Mouse (Mus musculus): ENCODE measurements around the gene Clnk. TPM values are rescaled to one million over a fixed set of nuclear protein-coding genes. Genes with fewer than 3 reads are reported as not detected.

Gene Clnk
- total and polyA plus RNA-seq, 3 experiments, result not detected

- Histone ChIP-seq H3K9me3 (replicated peaks; ENCODE audit: insufficient read depth, low read length) (no peaks in the 10 kb centered on the region; the same call in 1 of the 2 replicates), H3K27ac (ENCODE audit: control insufficient read depth, low read depth, low read length) (no peak overlapping the region), H3K79me2 (ENCODE audit: control insufficient read depth, insufficient read depth, low read length, poor library complexity) (no peaks in the 10 kb centered on the region), H3K4me1 (ENCODE audit: control insufficient read depth in 1 of 2, insufficient read depth in 2 of 2, low read length in 2 of 2) (no peaks in the 10 kb centered on the region), H3K36me3 (ENCODE audit: control insufficient read depth in 1 of 2, insufficient read depth in 2 of 2, low read length in 2 of 2) (no peaks in the 10 kb centered on the region), H3K4me3 (ENCODE audit: control insufficient read depth in 1 of 2, insufficient read depth in 1 of 2, low read depth in 2 of 2, low read length in 2 of 2) (no peak overlapping the region), H3K9ac (ENCODE audit: control insufficient read depth, low read depth, low read length, poor library complexity, severe bottlenecking) (no peak overlapping the region), H3K27me3 (ENCODE audit: control insufficient read depth in 1 of 2, insufficient read depth in 2 of 2, low read length in 2 of 2) (no peaks in the 10 kb centered on the region)
- no peak for DNase-seq (ENCODE audit: low read depth, low spot score)
- TF ChIP-seq ZC3H11A (IDR thresholded peaks at IDR 0.05; ENCODE audit: low read depth, low read length) (no peak), NRF1 (IDR thresholded peaks at IDR 0.05; ENCODE audit: insufficient read depth, low read depth, low read length, poor library complexity, severe bottlenecking) (no peak), MYB (IDR thresholded peaks at IDR 0.05; ENCODE audit: low read depth, low read length) (no peak), ELF1 (IDR thresholded peaks at IDR 0.05; ENCODE audit: low read depth, low read length) (no peak), CHD2 (IDR thresholded peaks at IDR 0.05; ENCODE audit: low read length) (no peak), POLR2A (IDR thresholded peaks at IDR 0.05; ENCODE audit: control insufficient read depth in 1 of 2, insufficient read depth in 1 of 2, low read depth in 1 of 2, low read length in 2 of 2, poor library complexity in 1 of 2) (no peak), ZKSCAN1 (IDR thresholded peaks at IDR 0.05; ENCODE audit: low read depth, low read length) (no peak), E2F4 (IDR thresholded peaks at IDR 0.05; ENCODE audit: borderline replicate concordance, low read depth, low read length) (no peak), ETS1 (IDR thresholded peaks at IDR 0.05; ENCODE audit: low read depth, low read length) (no peak), MAZ (IDR thresholded peaks at IDR 0.05; ENCODE audit: low read depth, low read length) (no peak)
Observed at GRCm38 (mm10) chr5:38879989-38880706, 3.5 kb upstream of the Clnk start.

GRCm38 (mm10) chr5:38875403-38875802, 1.2 kb downstream of the Clnk start:
- Histone ChIP-seq H3K36me3 (ENCODE audit: control insufficient read depth in 1 of 2, insufficient read depth in 2 of 2, low read length in 2 of 2) (no peaks in the 10 kb centered on the region), H3K9me3 (replicated peaks; ENCODE audit: insufficient read depth, low read length) (no peaks in the 10 kb centered on the region), H3K79me2 (ENCODE audit: control insufficient read depth, insufficient read depth, low read length, poor library complexity) (no peaks in the 10 kb centered on the region), H3K4me1 (ENCODE audit: control insufficient read depth in 1 of 2, insufficient read depth in 2 of 2, low read length in 2 of 2) (no peaks in the 10 kb centered on the region), H3K9ac (ENCODE audit: control insufficient read depth, low read depth, low read length, poor library complexity, severe bottlenecking) (no peak overlapping the region), H3K27me3 (ENCODE audit: control insufficient read depth in 1 of 2, insufficient read depth in 2 of 2, low read length in 2 of 2) (no peaks in the 10 kb centered on the region), H3K4me3 (ENCODE audit: control insufficient read depth in 1 of 2, insufficient read depth in 1 of 2, low read depth in 2 of 2, low read length in 2 of 2) (no peak overlapping the region), H3K27ac (ENCODE audit: control insufficient read depth, low read depth, low read length) (no peak overlapping the region)
- no peak for DNase-seq (ENCODE audit: low read depth, low spot score)
- TF ChIP-seq ELF1 (IDR thresholded peaks at IDR 0.05; ENCODE audit: low read depth, low read length) (no peak), POLR2AphosphoS5 (IDR thresholded peaks at IDR 0.05; ENCODE audit: borderline replicate concordance, low read depth, low read length) (no peak), HCFC1 (IDR thresholded peaks at IDR 0.05; ENCODE audit: low read depth, low read length) (no peak), ZKSCAN1 (IDR thresholded peaks at IDR 0.05; ENCODE audit: low read depth, low read length) (no peak)

GRCm38 (mm10) chr5:38874931-38875330, 1.7 kb downstream of the Clnk start:
- TF ChIP-seq ZNF384 (IDR thresholded peaks at IDR 0.05; ENCODE audit: low read depth, low read length) (no peak), BHLHE40 (IDR thresholded peaks at IDR 0.05; ENCODE audit: borderline replicate concordance, low read depth, low read length) (no peak), RCOR1 (IDR thresholded peaks at IDR 0.05; ENCODE audit: low read depth, low read length) (no peak)
- H3K4me1 ChIP-seq (ENCODE audit: control insufficient read depth in 1 of 2, insufficient read depth in 2 of 2, low read length in 2 of 2), result no peaks in the 10 kb centered on the region
- no peaks in the 10 kb centered on the region for H3K79me2 ChIP-seq (ENCODE audit: control insufficient read depth, insufficient read depth, low read length, poor library complexity)
- DNase-seq (ENCODE audit: low read depth, low spot score), result no peak
- no peaks in the 10 kb centered on the region for H3K9me3 ChIP-seq (replicated peaks; ENCODE audit: insufficient read depth, low read length)
- no peak overlapping the region for H3K4me3 ChIP-seq (ENCODE audit: control insufficient read depth in 1 of 2, insufficient read depth in 1 of 2, low read depth in 2 of 2, low read length in 2 of 2)
- no peak overlapping the region for H3K27ac ChIP-seq (ENCODE audit: control insufficient read depth, low read depth, low read length)
- H3K36me3 ChIP-seq (ENCODE audit: control insufficient read depth in 1 of 2, insufficient read depth in 2 of 2, low read length in 2 of 2), result no peaks in the 10 kb centered on the region
- H3K9ac ChIP-seq (ENCODE audit: control insufficient read depth, low read depth, low read length, poor library complexity, severe bottlenecking), result no peak overlapping the region
- H3K27me3 ChIP-seq (ENCODE audit: control insufficient read depth in 1 of 2, insufficient read depth in 2 of 2, low read length in 2 of 2), result no peaks in the 10 kb centered on the region

All from MEL (cell line).